Mouse (Mus musculus): ENCODE data around the gene Rgma.

Gene Rgma

DNA sequence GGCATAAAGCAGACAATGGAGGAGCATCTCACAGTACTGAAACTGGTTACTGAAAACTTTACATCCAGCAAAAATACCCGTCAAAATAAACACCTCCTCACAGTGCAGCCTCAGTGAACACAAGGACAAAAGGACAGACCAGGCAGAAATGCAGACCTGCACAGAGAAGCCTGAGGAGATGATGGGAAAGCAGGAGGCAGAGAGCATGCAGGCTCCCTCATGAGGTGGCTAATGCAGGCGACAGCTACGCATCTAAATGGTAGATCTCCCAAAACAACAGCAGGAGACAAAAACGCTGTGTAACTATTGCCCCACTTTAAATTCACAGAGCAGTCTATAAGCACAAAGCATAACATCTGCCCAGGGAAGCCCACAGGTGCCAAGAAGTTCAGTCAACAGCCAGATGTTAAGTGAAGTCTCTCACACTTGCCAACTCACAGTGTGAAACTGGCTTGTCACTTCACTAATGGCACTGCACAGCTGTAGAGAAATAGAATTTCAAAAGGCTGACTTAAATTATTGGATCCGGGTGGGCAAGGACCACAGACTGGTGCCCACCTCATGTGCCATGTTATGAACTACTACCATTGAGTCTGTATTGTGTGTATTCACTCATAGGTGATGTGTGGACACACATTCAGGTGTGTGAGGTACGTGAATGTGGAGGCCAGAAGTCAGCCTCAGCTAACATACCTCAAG lies 58.5 kb downstream of the Rgma start:
- DNase-seq (ENCODE audit: low read depth, low spot score) = no peak

DNA sequence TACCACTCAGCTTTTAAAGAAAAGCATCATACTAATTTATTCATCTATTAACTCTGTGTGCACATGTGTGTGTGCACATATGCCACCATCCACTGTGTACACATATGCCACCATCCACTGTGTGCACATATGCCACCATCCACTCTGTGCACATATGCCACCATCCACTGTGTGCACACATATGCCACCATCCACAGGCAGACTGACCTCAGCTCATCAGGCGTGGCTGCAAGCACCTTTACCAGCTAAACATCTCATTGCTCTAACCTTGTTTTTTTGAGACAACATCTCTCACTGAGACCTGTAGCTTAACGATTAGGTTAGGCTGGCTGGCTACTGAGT lies 59.0 kb downstream of the Rgma start:
- DNase-seq (ENCODE audit: low read depth, low spot score) = no peak

DNA sequence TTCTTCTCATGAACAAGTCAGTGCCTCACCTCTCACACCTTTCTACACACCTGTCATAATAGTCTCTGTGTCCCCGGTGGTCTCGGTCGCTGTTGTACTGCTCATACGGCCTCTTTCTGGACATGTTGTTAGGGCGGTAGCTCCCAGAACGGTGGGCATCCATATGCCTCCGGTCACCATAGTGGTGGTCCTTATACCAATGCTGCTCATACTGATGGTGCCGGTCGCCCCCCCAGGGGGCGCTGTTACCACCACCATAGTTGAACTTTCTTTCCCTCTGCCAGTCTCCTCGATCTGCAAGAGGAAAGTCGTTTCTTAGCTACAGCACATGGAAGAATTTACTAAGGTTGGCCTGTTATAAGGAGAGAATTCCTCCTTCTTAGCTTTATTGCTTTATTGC lies 60.4 kb downstream of the Rgma start:
- peak; percentile 52 for DNase-seq (ENCODE audit: low read depth, low spot score)

DNA sequence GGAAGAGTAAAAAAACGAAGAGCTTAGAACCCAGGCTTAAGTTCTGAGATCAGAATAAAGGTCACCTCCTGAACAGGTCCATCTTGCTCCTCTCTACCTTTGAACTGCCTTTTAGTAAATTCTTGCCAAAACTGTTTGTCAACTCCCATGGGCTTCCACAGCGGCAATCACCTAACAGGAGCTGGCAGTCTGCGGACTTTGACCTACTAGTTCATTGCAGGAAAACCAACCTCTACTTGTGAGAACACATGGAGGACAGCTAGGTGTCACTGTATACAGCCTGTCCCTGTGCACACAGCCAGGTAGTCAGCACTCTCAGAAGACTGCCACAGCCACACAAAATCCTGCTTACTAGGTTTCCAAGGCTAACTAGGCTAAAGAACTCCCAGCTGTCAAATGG lies 66.5 kb downstream of the Rgma start:
- no peak for DNase-seq (ENCODE audit: low read depth, low spot score)

DNA sequence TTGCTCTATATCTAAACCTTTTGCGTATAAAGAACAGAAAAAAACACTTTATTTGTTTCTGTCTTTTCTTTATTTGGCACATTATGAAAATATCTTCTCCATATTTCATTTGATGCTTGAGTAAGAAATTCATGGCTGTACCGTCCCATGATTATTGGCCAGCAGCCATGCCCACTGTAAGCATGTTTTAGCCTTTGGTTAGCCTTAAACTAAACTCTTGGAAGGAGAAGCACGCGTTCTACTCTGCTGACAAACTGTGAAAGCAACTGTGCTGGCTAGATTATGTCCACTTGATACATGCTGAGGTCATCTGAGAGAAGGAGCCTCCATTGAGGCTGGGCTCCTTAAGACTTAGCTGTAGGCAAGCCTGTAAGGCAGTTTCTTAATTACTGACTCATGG lies 66.9 kb downstream of the Rgma start:
- no peak for DNase-seq (ENCODE audit: low read depth, low spot score)

DNA sequence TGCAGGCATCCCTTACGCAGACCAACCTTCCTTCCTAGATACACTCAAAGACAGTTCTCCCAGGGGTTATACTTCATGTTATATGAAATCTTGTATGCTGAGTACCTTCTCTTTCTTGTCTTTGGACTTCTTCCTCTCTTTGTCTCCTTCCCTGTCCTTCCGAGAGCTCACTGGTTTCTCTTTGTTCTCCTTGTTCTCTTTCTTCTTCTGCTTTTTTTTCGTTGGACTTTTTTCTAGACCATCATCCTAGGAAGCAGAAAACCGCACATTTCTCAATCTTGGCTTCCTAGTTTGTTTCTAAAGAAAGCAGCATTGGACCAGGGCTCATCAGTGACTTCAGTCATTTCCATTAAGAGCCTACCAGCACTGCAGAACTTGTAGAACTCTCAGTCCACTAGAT lies 76.3 kb downstream of the Rgma start:
- DNase-seq (ENCODE audit: low read depth, low spot score) = no peak

DNA sequence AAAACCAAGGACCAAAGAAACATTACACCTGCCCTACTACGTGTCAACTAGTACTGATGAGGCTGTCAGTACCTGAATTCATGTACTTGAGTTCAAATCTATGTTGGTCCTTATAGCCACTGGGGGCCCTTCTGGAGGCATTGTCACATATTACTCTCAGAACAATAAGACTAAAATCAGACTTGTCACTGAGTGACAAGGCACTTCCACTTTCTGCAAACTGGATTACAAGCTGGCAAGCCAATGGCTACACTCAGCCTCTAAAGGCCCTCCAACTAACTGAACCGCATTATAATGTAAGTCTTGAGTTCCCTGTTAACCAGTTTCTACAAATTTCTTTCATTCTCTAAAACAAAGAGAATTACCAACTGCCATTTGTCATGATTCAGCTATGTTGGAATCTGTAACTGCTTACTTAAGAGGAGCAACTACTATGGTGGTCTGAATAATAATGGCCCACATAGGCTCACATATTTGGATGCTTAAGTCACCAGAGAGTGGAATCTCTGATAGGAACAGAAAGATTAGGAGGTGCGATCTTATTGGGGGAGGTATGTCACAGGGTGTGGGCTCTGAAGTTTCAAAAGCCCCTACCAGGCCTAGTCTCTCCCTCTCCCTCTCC lies 77.0 kb downstream of the Rgma start:
- peak; percentile 45 for DNase-seq (ENCODE audit: low read depth, low spot score)

DNA sequence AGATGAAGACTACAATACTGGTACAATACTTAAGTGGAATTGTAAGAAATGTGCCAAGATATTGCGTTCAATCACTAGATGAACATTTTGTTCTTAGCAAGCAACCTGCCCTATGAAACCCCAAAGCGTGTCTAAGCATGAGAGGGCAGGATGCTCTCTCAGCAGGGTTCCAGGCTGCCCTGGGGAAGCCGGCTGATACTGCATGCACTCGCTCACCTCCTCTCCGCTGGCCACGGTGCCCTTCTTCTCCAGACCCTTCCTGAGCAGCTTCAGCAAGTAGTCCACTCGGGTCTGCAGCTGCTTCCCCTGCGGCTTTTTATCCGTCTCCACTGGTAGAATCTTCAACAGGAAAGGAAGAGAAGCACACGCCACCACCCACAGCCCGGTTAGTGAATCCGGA lies 78.8 kb downstream of the Rgma start:
- DNase-seq (ENCODE audit: low read depth, low spot score) = peak; percentile 33

DNA sequence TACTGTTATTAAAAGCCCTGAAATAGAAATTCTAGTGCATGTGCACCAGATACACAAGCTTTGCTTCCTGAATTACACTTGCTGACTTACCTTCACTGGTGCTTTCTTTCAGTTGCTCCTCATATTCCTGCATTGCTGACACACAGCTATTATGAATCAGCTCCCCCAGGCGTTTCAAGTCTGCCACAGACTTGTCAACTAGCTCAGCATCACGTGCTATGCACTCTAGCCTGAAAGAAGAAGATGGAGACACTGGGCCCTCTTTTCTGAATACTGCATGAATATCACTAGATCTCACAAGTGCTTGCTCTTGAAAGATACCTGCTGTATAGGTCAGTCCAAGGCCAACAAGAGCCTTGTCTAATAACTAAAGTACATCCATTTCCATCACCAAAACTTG lies 88.2 kb downstream of the Rgma start:
- DNase-seq (ENCODE audit: low read depth, low spot score) = no peak

DNA sequence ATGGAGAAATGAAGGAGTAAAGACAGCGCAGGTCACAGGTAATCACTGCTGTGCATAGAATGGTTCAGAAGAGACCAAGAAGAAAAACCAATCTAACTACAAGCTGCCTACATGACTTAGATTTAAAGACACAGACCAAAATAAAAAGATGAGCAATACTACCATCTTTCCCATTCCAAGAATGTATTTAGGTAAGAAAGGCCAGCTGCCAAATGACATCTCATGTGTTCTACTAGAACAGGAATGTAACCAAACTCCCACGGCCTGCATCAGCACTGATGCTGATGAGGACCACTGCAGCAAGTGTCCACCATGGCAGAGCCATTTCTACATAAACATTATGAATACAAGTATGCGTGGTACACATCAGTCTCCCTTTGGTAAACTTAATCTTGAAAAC lies 92.4 kb downstream of the Rgma start:
- no peak for DNase-seq (ENCODE audit: low read depth, low spot score)

Data from R1 (cell line).